Mouse (Mus musculus) left cerebral cortex, adult 8-10 months (tissue): Measurements from ENCODE around the gene Nav1. TPM values are rescaled to one million over a fixed set of nuclear protein-coding genes. Genes with fewer than 3 reads are reported as not detected.

Experiments used
- DNase-seq, 2 experiments: peaks; one replicate each; pipeline ENCODE4 v3.0.0; 2022; ENCODE audit warnings: low spot score in 2 of 2
- total RNA-seq, 4 experiments: library from RNA; stranded (reverse); gene quantifications; 2 replicates each; pipeline ENCODE4 v1.2.4; 2022

The Nav1 gene
- 10 to 100 TPM; 44.9 to 49.3 (median 46.5) TPM for total RNA-seq

GRCm38 (mm10) chr1:135607019-135607418, at the start of gene Nav1:
Nav1 (minus strand) TSS chr1:135607295.
- no peak for DNase-seq

- no peak for DNase-seq
Observed at GRCm38 (mm10) chr1:135653909-135654308, 46.8 kb upstream of the Nav1 start.

DNA sequence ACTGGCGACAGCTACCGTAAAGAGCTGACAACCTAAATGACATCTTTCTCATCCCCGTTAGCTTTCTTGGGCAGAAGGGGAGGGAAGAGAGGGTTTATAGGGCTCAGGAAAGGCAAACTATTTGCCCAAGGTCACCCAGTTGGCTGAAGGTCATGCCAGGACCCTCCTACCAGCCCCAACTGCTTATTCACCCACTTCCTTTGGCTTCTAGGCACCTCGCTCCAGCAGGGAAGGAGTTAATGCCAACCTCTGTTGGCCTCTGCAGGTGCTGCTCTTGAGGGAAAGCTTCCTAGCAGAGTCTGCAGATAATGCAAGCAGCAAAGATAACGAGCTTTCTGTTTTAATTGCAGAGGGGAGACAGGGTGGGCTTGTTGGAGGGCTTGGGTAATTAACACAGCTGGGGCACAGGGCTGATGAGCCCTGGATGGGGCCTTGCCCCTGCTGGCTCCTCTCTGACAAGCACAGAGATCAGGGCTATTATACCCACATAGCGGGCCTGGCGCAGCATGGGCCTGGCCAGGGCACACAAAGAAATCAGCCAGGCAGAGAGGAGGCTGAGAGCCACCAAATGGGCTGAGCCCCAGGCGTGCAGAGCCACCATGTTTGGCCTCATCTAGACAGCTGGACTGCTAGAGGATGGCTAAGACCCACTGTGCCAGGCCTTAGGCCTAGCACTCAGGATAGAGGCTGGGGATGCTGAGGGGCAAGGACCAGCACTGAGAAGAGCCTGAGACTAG, 38.5 kb upstream of the Nav1 start:
- DNase-seq = no peak

DNA sequence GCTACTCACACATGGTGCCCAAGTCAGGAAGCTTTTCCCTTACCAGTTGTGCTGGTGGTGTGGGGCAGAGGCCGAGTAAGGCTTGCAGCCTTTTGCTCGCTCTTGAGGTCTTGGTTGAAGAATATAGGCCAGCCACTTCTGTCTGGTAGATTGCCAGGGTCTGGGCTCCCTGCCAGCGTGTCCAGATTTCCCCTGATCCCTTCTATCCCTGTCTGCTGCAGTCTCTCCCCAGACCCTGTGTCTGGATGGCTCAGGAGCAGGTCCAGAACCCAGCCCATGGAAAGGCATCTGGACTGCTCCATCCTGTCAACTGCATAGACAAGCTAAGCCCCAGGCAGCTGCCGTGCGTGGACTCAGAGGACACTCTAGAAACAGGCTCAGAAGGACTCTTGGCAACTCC, 37.0 kb upstream of the Nav1 start:
- no peak for DNase-seq

DNA sequence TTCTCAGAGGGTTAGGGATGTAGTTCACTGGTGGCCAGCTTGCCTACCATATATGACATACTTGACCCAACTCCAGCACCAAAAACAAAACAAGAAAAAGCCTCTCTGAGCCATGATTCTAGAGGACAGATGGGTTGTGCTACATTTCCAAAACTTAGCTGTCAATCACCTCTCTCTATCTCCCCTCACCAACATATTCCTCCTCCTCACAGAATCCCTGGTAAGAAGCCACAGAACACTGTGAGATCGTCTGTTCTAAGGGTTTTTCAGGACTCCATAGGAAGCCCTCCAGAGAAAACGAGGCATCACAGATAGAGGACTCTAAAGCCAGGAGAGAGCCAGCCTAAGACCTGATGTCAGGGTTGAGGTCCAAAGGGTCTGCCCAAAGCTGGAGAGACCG, 36.6 kb upstream of the Nav1 start:
- DNase-seq = no peak

- no peak for DNase-seq
Observed at GRCm38 (mm10) chr1:135639853-135640252, 32.8 kb upstream of the Nav1 start.

DNA sequence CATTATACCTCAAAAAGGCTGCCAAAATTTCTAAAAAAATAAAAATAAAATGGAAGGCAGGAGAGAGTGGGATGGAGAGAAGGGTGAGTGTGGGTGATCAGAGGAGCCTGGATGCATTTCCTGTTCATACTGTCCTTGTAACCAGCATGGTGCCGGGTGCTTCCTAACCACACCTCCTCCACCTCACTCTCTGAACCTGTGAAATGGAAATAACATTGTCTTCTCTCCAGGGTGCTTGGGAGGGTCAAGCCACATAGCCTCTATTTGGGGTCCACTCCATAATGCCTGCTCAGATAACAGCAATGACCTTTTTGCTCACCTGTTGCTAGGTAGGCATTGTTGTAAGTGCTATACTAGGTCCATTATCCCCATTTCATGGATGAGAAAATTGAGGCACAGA, 32.0 kb upstream of the Nav1 start:
- no peak for DNase-seq

GRCm38 (mm10) chr1:135637574-135638008, 30.5 kb upstream of the Nav1 start:
- no peak for DNase-seq

DNA sequence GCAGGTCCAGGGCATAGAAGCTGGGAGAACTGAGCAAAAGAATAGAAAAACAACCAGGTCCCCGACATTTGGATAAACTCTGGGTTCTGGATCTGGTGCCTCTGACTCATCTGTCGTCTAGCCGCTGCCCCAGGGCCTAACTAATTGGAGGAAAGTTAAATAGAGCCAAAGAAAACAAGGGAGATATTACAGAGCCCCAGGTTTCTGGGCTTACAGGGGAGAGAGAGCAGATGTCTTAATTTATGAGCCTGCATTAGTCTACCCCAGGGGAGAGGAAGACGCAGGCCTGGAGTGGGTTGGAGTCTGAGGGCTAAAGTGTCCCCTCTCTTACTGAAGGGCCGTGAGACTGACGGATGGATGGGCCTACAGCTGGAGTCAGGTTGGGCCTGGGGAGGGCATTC, 29.0 kb upstream of the Nav1 start:
- DNase-seq = no peak

GRCm38 (mm10) chr1:135635323-135636064, 28.4 kb upstream of the Nav1 start:
- DNase-seq = no peak

DNA sequence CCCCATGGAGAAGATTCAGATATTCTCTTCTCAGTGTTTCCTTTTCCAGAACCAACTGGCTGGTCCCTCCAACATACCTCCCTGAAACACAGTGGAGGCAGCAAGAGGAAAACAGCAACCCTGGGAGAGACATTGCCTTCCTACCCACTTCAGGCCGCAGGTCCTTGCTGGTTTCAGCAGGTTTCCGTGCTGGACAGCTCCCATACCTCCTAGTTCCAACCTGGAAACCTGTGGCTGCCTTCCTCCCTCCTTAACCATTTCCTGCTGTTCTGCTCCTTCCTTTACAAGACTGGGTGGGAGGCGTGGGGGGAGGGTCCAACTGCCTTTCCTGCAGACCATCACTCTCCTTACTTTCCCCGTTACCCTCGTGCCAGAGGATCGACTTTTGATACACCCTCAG, 27.7 kb upstream of the Nav1 start:
- DNase-seq = no peak

- no peak for DNase-seq
Observed at GRCm38 (mm10) chr1:135633884-135634283, 26.8 kb upstream of the Nav1 start.

DNA sequence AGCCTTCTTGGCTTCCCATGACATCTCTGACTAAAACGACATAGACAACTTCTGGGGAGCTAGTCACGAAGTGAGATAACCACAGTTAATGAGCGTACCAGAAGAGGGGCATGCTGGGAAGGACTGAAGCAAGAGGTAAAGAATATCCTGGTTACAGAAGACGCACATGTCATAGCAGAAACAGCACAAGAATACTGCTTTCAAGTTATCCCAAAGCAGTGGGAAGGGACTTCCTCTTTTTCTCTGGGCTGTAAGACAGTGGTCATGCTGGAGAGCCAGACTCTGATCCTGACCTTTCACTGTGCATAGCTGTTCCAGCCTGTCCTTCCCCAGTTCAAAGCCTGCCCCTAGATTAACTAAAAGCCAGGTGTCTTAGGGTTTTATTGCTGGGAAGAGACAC, 26.4 kb upstream of the Nav1 start:
- DNase-seq = no peak

DNA sequence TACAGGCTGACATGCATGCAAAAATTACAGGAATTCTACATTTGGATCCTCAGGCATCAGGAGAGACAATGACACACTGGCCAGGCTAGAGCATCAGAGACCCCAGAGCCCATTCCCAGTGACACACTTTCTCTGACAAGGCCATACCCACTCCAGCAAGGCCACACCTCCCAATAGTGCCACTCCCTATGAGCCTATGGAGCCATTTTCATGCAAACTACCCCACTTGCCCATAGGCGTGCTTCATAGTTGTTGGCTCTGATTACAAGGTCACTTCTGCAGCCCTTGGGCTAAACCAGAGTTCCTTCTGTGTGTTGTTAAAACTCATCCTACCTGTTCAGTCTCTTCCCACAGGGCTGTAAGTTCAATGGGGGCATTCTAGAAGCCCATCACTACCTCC, 25.1 kb upstream of the Nav1 start:
- no peak for DNase-seq

- peak in 1 of 2 experiments; percentile 36 for DNase-seq
Observed at GRCm38 (mm10) chr1:135631515-135631914, 24.4 kb upstream of the Nav1 start.

GRCm38 (mm10) chr1:135629846-135630245, 22.8 kb upstream of the Nav1 start:
- no peak for DNase-seq

- peak in 1 of 2 experiments; percentile 67 for DNase-seq
Observed at GRCm38 (mm10) chr1:135626218-135626617, 19.1 kb upstream of the Nav1 start.

GRCm38 (mm10) chr1:135625741-135626140, 18.6 kb upstream of the Nav1 start:
- no peak for DNase-seq

GRCm38 (mm10) chr1:135624646-135625045, 17.6 kb upstream of the Nav1 start:
- DNase-seq = no peak

GRCm38 (mm10) chr1:135623136-135623535, 16.0 kb upstream of the Nav1 start:
- no peak for DNase-seq

DNA sequence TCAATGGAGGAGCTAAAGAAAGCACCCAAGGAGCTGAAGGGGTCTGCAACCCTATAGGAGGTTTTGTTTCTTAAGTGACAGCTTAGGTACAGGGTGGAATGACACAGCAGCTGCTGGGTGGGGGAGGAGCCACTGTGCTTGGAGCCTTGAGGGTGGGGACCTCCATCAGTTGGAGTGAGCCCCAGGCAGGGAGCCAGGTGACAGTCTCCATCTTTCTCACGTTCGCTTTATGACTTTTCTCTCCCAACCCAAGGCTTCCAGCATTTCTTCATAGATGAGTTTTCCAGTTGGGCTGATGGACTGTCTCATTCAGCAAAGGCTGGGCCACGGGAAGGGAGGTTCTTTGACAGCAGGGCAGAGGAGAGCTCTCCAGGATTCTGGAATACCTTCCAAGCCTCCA, 14.2 kb upstream of the Nav1 start:
- no peak for DNase-seq

DNA sequence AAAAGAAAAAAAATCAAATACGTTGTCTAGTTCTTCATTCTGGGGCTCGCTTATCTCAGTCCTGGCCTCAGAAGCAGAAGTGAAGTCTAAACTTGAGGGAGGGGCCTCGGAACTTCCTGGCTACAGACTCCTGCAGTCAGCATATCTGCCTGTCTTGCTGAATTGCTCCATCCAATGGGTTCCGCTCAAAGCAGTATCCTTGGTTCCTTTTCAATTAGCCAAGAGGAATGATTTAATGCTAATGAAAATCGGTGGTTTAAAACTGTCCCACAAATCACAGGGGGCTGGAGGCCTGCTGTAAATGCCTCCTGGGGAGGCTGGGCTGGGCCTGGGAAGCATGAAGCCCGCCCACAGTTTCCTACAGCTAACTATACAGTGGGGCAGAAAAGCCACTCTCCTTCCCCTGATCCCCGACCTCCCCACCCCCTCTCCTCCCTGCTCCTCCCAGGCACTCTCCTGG, 12.9 kb upstream of the Nav1 start:
- DNase-seq = no peak

GRCm38 (mm10) chr1:135619130-135619529, 12.0 kb upstream of the Nav1 start:
- DNase-seq = no peak
